Mouse (Mus musculus) forebrain, embryonic 12.5 days (tissue): Measurements from ENCODE around the gene Gm8212. TPM values are rescaled to one million over a fixed set of nuclear protein-coding genes. Genes with fewer than 3 reads are reported as not detected.
"Not testable (repeated sequence)": the region's sequence is repeated elsewhere in the genome, so short reads cannot be mapped to it uniquely, and the experiment has no call there.

Experiments used
- ATAC-seq: fragments of 200-750 bp; cut with Nextera tagmentation; 2 replicates; pipeline ENCODE4 v1.8.0; 2017; ENCODE audit warnings: moderate TSS enrichment; ENCODE audit not compliant: low FRiP score
- H3K27ac ChIP-seq: fragments of 300-500 bp; sonication (generic); 2 replicates; pipeline ENCODE4 v1.5.1; 2016; ENCODE audit warnings: mild to moderate bottlenecking
- H3K27me3 ChIP-seq: fragments of 300-500 bp; sonication (generic); 2 replicates; pipeline ENCODE4 v1.6.1; 2016; ENCODE audit warnings: mild to moderate bottlenecking
- H3K36me3 ChIP-seq: fragments of 300-500 bp; sonication (generic); replicated peaks from 2 replicates; pipeline ENCODE4 v1.6.1; 2016; ENCODE audit warnings: mild to moderate bottlenecking
- H3K4me1 ChIP-seq: fragments of 300-500 bp; sonication (generic); 2 replicates; pipeline ENCODE4 v1.6.1; 2016
- H3K4me2 ChIP-seq: fragments of 300-500 bp; sonication (generic); 2 replicates; pipeline ENCODE4 v1.6.1; 2016; ENCODE audit warnings: mild to moderate bottlenecking, moderate library complexity
- H3K4me3 ChIP-seq: fragments of 300-500 bp; sonication (generic); replicated peaks from 2 replicates; pipeline ENCODE4 v1.5.1; 2016; ENCODE audit warnings: mild to moderate bottlenecking
- H3K9ac ChIP-seq: fragments of 300-500 bp; sonication (generic); 2 replicates; pipeline ENCODE4 v1.6.1; 2016; ENCODE audit warnings: mild to moderate bottlenecking
- H3K9me3 ChIP-seq: fragments of 300-500 bp; sonication (generic); 2 replicates; pipeline ENCODE4 v1.6.1; 2016
- whole genome bisulfite sequencing: fragments of 180-500 bp; shearing (Covaris S2); methylation state at CpG from one replicate; pipeline ENCODE4 v1.1.7; 2016; 5-methylcytosine and 5-hydroxymethylcytosine counted together
- polyA plus RNA-seq: library from polyadenylated mRNA; unstranded; fragments of >200 nt; fragmentation: Nextera tagmentation; extraction: Ambion mirVana; gene quantifications from 2 replicates; pipeline ENCODE4 v1.2.1, GENCODE M21; 2016

Gm8212 gene
- not detected in 2 replicates for polyA plus RNA-seq

GRCm38 (mm10) chr14:44197361-44197760, at the start of gene Gm8212:
Gm8212 (plus strand) TSS chr14:44197661.
- not testable (repeated sequence) for H3K27me3 ChIP-seq, H3K36me3 ChIP-seq, H3K9me3 ChIP-seq, H3K9ac ChIP-seq, H3K27ac ChIP-seq, H3K4me1 ChIP-seq, H3K4me2 ChIP-seq, ATAC-seq, H3K4me3 ChIP-seq
- 91% methylated on average over 2 of the region's 3 CpGs for WGBS

DNA sequence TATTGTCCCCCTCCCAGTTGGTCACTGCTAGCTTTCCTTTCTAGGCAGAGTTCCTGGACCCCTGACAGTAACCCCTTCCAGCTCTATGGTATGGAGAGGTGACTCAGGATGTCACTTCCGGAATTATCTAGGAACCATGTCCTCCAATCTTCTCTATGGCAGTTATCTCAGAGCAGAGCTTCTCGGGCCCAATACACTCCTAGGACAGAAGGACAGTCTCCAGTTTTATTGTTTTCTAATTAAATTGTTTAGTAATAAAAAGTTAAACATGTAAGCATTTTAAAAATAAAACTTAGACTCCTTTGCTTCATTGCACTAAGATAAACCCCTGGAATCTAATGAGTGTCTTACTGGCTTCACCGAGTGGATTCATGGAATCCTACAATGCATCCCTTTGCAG, 15.7 kb downstream of the Gm8212 start, which contains the start of gene 4930503E14Rik:
Gene 4930503E14Rik (minus strand): TSS at position 101 of the 400 bp plus-strand sequence.
- WGBS, result 91% methylated on average over 3 of the region's 3 CpGs
- not testable (repeated sequence) for H3K36me3 ChIP-seq, H3K27me3 ChIP-seq, ATAC-seq, H3K27ac ChIP-seq, H3K9ac ChIP-seq, H3K9me3 ChIP-seq, H3K4me1 ChIP-seq, H3K4me3 ChIP-seq, H3K4me2 ChIP-seq

DNA sequence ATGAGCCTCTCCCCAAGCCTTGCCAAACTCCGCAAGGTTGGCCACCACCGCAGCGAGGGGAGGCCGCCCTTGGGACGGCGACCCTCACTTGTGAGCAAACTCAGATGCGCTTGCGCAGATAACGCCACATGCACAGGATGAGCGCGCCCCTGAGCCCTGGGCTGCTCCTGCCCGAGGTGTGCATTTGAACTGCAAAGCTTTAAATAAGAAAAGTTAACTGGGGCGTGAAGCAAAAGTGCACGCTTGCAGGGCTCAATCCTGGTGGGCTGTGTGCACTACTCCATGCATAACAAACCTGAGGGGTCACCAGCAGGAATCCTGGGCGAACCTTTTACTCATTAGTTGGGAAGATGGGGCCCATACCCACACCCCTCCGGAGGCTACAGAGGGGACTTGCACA, 50.6 kb downstream of the Gm8212 start:
- Histone ChIP-seq H3K27me3 (no peaks in the 10 kb centered on the region), H3K27ac (no peak overlapping the region), H3K36me3 (no peaks in the 10 kb centered on the region), H3K4me1 (no peaks in the 10 kb centered on the region), H3K4me2 (no peak overlapping the region), H3K4me3 (no peak overlapping the region), H3K9me3 (peaks cover 6% of the 10 kb centered on the region; the same call in 1 of the 2 replicates), H3K9ac (no peak overlapping the region)
- ATAC-seq, result no peak
- 92% methylated on average over 16 of the region's 16 CpGs for WGBS

Other genes with a start within 250 kb of the Gm8212 start
- not detected in 2 replicates for gene Ang5, start 240.6 kb upstream of the Gm8212 start, polyA plus RNA-seq
- gene Ang6, start 195.4 kb upstream of the Gm8212 start, polyA plus RNA-seq, result not detected in 2 replicates
- not detected in 2 replicates for gene Ear2, start 95.0 kb upstream of the Gm8212 start, polyA plus RNA-seq
- not detected in 2 replicates for gene Gm3327, start 73.8 kb upstream of the Gm8212 start, polyA plus RNA-seq
- not detected in 2 replicates for gene 4930503E14Rik, start 15.6 kb downstream of the Gm8212 start, polyA plus RNA-seq
- not detected in 2 replicates for gene Gm8220, start 87.9 kb downstream of the Gm8212 start, polyA plus RNA-seq
- not detected in 2 replicates for gene Gm5930, start 140.9 kb downstream of the Gm8212 start, polyA plus RNA-seq
- not detected in 2 replicates for gene Gm8229, start 167.7 kb downstream of the Gm8212 start, polyA plus RNA-seq
- not detected in 2 replicates for gene Gm3371, start 213.0 kb downstream of the Gm8212 start, polyA plus RNA-seq
- not detected in 2 replicates for gene Gm8232, start 236.0 kb downstream of the Gm8212 start, polyA plus RNA-seq